Mouse (Mus musculus): ENCODE measurements around the gene Mafg.
"Not testable (repeated sequence)": the region's sequence is repeated elsewhere in the genome, so short reads cannot be mapped to it uniquely, and the experiment has no call there.

Gene Mafg

DNA sequence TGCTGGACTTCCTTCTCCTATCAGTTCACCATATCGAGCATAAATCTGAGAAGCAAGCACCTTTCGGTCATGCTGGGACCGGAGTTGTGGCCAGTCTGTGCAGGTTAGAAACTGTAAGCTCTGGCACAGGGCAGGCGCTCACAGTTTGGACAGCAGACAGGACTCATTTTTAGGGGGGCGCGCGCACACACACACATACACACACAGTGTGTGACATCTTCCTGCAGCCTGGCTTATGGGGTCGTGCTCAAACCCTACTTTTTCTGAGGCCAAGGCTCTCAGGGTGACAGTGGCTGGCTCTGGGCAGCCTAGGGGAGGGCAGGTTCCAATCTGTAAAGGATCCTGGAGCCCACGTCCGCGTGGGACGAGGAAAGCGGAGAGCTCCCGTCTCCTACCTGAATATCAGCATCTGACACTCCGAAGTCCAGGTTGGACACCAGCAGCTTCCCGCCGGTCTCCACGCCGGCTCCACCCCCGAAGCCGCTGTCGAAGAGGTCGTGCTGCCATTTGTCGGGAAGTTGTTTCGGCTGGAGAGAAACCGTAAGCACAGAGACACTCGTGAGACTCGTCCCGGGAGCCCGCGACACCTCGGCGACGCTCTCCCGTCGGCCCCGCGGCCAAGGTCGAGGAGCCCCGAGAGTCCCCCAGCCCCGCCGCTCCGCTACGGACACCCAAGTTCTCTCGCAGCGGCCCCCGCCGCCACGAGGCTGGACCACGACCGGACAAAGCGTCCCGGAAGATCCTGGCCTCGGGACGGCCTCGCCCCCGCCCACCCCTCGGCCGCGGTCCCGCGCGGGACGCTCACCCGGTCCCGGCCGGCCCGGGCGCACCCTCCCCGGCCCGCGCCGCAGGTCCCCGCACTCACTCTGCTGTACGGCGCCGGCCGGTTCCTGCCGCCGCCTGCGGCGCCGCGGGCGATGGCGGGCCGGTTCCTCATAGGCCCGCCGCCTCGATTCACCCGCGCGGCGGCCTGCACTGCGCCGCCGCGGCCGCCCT, 35.9 kb downstream of the Mafg start:
- DNase-seq (ENCODE audit: low spot score), result no peak

DNA sequence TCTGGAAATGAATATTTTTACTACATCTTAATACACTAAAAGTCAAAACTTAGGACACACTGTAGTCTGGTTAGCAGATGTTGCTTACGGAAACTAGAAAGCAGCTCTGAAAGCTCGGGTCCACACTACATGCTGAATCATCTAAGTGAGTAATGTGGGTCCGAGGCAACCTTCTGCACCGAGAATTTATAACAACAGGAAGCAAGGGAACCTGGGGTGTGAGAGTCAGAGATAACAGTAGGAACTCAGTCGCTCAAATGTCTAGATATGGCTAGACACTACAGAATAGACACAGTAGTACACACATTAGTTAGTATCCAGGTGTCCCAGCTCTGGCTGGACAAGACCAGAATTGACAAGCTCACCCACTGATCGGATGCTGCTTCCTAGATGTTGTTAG, 44.9 kb downstream of the Mafg start:
- DNase-seq (ENCODE audit: low spot score), result no peak

DNA sequence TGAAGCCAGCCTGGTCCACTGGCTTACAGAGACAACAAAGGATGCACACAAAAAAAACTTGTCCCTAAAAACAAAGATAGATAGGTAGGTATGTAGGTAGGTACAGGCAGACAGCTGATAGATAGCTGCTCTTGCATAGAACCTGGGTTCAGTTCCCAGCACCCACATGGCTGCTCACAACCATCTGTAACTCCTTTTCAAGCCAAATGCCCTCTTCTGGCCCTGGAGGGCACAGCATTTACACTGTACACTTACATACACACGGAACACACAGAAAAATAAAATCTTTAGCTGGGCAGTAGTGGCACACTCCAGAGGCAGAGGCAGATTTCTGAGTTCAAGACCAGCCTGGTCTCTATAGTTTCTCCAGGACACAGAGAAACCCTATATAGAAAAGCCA, 49.5 kb downstream of the Mafg start:
- DNase-seq (ENCODE audit: low spot score), result no peak

DNA sequence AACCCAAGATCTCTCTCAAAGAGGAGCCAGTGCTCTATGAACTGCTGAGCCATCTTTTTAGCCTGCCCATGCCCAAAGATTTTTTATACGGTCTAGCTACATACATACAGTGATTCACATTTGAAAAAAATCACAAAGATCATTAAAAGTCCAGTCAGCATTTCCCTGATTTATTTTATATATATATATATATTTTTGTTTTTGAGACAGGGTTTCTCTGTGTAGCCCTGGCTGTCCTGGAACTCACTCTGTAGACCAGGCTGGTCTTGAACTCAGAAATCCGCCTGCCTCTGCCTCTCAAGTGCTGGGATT, 50.5 kb downstream of the Mafg start:
- not testable (repeated sequence) for DNase-seq (ENCODE audit: low spot score)

DNA sequence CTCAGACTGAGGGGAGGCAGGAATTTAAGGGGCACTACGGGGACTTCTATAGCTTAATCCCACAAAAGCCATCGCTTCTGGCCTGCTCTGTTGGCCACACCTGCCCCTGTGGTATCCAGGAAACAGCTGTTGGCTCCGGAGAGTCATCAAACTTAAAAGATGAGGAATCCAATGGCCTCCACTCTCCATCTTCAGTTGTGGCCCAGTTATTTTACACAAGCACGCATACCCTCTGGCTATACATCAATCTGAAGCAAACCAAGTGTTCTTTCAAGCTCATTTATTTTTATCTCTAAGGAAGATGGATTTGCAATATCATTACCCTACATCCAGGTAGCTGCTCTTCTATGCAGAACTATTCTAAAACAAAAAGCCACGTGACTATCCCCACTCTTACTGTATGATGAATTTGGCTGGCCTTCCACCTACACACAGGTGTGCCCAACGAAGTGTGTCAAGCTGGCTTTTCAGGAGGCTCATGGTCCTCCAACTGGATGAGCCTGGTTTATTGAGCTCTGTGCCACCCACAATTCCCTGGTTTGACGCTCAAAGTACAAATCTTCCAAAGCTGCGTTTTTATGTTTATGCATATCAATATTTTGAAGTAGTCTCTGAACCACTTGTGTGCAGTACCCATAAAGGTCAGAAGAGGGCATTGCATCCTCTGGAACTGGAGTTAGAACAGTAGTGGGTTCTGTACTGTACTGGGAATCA, 51.0 kb downstream of the Mafg start:
- DNase-seq (ENCODE audit: low spot score), result peak; percentile 72

DNA sequence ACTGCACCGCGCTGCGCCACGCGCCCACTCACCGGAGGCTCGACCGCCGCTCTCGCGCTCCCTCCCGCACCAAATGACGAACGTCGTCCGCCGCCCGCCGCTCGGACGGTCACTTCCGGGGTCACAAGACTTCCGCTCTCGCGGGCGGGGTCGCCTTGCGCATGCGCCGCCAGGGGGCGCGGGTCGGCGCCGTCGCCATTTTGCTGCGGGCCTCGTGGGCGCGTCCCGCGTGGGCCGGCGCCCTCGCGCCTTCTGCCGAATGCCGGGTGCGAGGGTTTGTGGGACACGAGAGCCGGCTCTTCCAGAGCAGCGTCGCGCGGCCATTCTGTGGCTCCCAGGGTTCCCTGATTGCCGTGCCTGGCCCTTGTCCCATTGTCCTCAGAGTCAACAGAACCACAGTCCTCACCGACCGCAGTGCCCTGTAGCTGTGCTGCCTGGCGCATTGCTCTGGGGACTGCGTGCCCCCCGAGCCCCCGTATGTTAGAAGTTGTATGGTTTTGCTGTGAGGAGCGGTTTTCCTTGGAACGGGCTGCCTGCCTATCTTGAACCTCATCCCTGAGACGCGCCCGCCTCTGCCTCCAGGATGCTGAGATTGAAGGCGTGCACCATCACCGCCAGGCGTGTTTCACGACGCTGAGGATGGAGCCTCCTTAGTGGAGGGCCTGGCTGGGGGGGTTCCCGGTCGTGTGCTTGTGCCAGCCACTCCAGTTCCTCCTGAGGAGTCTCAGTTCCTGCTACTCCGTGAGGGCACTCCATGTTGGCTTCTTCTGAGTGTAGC, 51.7 kb downstream of the Mafg start, which contains the start of gene Arhgdia:
TSS of gene Arhgdia (minus strand) at position 135 of the 778 bp plus-strand sequence.
- peak; percentile 70 for DNase-seq (ENCODE audit: low spot score)

DNA sequence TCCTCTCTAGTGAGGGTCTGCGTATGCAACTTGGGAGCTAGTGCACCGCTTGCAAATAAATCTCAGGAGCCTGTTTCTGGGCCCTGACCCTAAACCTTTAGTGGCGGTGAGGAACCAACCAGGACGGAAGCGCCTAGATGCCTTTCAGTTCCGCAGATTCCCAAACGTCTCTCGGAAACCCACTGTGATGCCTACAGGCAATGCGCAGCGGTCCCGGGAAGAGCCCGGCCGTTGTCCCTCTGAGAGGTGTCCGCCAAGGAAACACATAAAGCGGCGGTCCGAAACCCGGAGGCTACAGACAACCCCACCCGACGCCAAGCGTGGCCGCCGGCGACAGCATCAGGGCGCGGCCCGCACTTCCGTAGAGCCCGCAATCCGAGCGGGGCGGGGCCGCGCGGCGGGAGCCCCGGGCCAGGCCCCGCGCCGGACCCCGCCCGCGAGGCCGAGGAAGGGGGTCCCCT, 52.5 kb downstream of the Mafg start:
- no peak for DNase-seq (ENCODE audit: low spot score)

DNA sequence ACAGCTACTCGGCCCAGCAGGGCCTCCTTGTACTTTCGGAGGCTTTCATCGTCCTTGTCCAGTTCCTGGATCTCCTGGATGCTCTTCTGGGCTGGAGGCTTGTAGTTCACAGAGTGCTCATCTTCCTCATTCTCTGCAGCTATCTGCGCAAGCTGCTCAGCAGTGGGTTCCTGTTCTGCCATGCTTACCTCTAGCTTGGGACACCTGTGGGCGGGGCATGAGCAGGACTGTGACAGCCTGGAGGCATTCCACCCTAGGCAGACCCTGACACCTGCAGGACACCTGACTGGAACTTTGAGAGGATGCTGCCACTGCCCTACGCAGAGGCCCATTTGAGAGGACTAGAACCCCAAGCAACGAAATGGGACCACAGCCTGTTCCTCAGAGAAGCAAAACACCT, 53.2 kb downstream of the Mafg start:
- no peak for DNase-seq (ENCODE audit: low spot score)

DNA sequence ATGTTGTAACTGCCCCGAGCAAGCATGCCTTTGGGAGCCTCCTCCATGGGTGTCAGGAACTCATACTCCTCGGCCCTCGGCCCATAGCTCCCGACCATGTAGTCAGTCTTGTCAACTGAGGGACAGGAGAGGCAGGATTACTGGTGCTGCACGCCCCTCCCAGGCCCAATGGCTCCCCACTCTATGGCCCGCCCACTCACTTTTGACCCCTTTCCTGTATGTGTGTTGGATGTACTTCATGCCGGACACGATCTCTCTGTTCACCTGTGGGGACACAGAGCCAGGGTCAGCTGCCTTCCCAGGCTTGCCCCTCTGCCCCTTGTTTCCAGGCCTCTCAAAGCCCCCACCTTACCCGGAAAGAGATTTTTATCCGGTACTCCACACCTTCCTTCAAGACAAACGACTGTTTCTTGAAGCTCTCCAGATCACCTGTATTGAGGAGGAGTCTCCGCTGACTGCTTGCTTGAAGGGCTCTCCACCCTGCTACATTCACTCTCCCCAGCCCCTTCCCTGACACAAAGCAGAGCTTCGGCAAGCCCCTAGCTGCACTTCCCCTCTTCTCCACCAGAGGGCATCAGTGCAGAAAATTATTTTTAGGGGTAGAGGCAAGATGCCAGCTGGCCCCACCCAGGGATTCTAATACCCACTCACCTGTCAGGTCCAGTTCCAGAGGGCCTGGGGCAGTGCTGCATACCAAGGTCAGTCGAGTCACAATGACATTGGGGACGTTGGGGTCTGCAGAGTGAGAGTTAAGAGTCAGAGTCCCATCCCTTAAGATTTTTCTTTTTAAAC, 53.9 kb downstream of the Mafg start:
- DNase-seq (ENCODE audit: low spot score), result peak; percentile 75

DNA sequence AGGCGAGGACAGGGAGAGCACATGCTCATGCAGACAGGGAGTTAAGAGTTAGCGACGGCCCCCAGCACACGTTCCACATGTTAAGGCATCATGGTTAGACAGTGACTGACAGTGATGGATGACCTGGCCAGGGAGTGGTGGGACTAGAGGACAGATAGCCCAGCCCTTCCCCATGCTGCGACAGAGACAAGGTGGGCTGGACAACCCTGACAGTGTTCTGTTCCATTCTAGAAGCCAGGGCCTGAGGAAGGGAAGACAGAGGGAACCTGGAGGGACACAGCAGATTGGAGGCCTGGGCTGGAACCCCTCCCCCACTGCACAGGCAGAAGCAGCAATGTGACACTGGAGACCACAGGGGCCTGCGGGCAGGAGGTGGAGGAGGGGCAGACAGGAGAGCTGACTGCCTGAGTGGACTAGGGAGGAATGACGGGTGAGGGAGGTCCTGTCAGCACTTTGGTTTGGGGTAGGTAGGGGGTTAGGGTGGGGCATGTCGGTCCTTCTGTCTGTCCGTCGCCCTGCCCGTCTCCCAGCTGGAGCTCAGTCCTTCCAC, 54.6 kb downstream of the Mafg start:
- DNase-seq (ENCODE audit: low spot score), result no peak

DNA sequence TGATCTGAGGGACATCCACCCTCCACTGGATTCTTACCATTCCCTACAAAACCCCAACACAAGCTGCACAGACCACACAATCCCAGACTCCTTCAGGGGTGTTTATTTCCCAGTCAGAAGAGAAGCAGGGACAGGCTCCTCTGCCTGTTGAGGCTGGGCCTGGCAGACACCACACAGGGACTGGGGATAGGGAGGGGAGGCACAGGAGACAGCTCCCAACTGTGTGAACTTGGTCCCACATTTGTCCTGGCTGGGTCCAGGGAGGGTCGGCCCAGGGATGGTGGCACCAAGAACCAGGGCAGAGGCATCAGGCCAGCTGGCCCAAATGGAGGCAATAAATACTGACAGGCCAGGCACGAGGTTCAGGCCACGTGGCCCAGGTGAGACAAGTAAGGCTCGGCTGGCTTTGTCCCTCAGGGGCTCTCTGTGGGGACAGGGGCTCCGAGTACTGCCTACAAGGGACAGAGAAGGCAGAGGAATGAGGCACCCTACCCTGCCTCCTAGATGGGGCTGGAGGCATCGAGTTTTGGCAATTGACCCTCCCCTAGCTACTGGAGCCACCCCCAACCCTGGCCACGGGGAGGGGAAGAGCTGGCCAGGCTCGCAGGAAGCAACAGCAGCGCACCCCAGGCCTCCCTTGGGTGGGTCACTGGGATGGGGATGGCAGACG, 55.2 kb downstream of the Mafg start:
- DNase-seq (ENCODE audit: low spot score), result no peak

DNA sequence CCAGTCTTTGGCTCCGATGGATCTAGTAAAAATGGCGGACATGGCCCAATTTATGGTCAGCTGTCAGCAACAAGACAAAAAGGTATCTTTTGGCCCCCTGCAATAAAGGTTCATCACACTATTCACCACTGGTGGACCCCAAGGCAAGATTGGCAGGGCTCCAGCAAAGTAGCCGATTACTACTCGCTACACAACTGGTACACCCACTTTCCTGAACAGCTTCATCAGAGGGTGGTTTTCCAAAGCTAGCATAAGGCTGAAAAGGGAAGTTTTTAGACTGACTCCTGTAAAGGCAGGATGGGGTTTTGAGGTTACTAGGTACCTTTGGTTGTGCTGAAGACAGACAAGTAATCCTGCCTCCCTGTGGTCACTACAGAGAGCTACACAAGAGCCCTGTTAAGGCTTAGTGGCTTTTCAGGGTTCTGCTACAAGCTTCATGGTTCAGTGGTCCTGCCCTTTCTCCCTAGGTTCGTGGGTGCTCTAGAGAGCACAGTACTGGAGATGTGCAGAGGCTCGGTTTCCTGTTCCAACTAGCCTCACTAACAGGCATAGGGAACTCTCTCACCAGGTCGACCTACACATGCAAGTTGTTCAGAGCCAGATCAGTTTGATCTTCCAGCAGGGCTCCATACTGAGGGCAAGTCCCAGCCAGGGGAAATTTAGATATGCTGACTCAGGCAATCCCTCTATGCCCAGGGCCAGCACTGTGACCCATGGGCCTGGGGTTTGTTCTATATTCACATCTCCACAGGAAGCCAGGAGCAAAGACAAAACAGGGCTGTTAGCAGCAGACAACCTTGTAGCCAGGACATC, 56.0 kb downstream of the Mafg start:
- DNase-seq (ENCODE audit: low spot score), result no peak

DNA sequence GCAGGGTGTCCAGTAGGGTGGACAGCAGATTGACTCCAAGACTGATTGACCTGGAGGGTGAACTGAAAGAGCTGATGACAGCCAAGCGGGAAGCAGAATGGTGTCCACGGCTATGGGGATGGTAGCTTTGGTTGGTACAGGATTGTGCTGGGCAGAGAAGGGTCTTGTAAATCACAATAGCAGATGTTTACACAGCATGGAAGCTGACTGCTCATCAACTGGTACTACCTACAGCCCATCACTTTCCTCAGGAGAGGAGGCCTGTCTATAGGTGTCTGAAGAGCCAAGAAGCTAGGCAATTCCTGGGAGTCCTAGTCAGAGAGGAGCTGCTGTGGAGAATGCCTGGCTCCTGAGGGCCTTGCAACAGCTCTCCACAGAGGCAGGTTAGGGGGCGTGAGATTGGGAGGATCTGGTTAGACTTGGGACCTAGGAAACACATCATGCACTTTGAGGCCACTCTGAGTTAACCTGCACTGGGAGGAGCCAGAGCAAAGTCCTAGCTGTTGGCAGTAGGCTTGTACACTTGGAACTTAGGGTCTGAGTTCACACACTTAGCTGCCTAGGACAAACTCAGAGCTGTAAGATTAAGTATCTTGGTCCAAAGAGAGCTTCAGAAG, 56.9 kb downstream of the Mafg start:
- no peak for DNase-seq (ENCODE audit: low spot score)

DNA sequence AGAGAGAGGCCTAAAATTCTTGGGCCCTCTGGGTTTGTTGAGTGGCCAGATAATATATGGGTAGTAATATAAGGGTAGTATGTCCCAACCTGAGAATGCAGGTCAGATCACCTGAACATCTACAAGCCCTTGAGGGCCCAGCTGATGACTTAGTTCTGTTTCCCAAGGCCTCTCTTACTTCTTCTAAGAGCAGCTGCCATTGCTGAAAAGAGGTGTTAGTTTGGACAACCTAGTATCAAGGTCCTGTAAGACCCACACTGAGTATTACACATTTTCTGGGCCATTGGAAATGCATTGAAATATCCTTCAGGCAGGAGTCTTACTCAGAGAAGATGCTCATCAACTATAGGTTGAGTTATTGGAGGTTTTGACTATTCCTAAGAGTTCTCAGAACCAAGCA, 57.5 kb downstream of the Mafg start:
- DNase-seq (ENCODE audit: low spot score), result no peak
